Mouse (Mus musculus) heart, embryonic 13.5 days (tissue): ENCODE results near the gene Kif3c. TPM values are rescaled to one million over a fixed set of nuclear protein-coding genes. Genes with fewer than 3 reads are reported as not detected.
A peak's percentile ranks its signal among the peaks of the same experiment; 100 is the strongest.

Source experiments
- ATAC-seq: fragments of 200-750 bp; cut with Nextera tagmentation; 2 replicates; pipeline ENCODE4 v1.8.0; 2017; ENCODE audit warnings: moderate TSS enrichment; ENCODE audit not compliant: insufficient number of reproducible peaks, low FRiP score, low TSS enrichment; ENCODE audit errors: extremely low read depth
- H3K27ac ChIP-seq: fragments of 300-500 bp; sonication (generic); replicated peaks from 2 replicates; pipeline ENCODE4 v1.5.1; 2015; ENCODE audit warnings: moderate library complexity, mild to moderate bottlenecking, inconsistent platforms
- H3K27me3 ChIP-seq: fragments of 300-500 bp; sonication (generic); replicated peaks from 2 replicates; pipeline ENCODE4 v1.6.1; 2015; ENCODE audit warnings: mild to moderate bottlenecking, inconsistent platforms
- H3K36me3 ChIP-seq: fragments of 300-500 bp; sonication (generic); 2 replicates; pipeline ENCODE4 v1.6.1; 2015; ENCODE audit warnings: mild to moderate bottlenecking, inconsistent platforms
- H3K4me1 ChIP-seq: fragments of 300-500 bp; sonication (generic); 2 replicates; pipeline ENCODE4 v1.6.1; 2015; ENCODE audit warnings: inconsistent platforms
- H3K4me2 ChIP-seq: fragments of 300-500 bp; sonication (generic); 2 replicates; pipeline ENCODE4 v1.6.1; 2015; ENCODE audit warnings: inconsistent platforms, mild to moderate bottlenecking, moderate library complexity
- H3K4me3 ChIP-seq: fragments of 300-500 bp; sonication (generic); 2 replicates; pipeline ENCODE4 v1.5.1; 2015; ENCODE audit warnings: moderate library complexity, mild to moderate bottlenecking, inconsistent platforms
- H3K9ac ChIP-seq: fragments of 300-500 bp; sonication (generic); 2 replicates; pipeline ENCODE4 v1.6.1; 2015; ENCODE audit warnings: inconsistent platforms, mild to moderate bottlenecking, moderate library complexity
- H3K9me3 ChIP-seq: fragments of 300-500 bp; sonication (generic); 2 replicates; pipeline ENCODE4 v1.6.1; 2016; ENCODE audit warnings: inconsistent platforms
- WGBS: fragments of 180-500 bp; shearing (Covaris S2); methylation state at CpG from one replicate; pipeline ENCODE4 v1.1.7; 2015; ENCODE audit warnings: mixed read lengths; 5-methylcytosine and 5-hydroxymethylcytosine counted together
- polyA plus RNA-seq: library from polyadenylated mRNA; unstranded; fragments of >200 nt; fragmentation: Nextera tagmentation; extraction: Ambion mirVana; gene quantifications from 2 replicates; pipeline ENCODE4 v1.2.1, GENCODE M21; 2015

The Kif3c gene
- polyA plus RNA-seq, 1 experiment from 2014 or later = 5.6 TPM

DNA sequence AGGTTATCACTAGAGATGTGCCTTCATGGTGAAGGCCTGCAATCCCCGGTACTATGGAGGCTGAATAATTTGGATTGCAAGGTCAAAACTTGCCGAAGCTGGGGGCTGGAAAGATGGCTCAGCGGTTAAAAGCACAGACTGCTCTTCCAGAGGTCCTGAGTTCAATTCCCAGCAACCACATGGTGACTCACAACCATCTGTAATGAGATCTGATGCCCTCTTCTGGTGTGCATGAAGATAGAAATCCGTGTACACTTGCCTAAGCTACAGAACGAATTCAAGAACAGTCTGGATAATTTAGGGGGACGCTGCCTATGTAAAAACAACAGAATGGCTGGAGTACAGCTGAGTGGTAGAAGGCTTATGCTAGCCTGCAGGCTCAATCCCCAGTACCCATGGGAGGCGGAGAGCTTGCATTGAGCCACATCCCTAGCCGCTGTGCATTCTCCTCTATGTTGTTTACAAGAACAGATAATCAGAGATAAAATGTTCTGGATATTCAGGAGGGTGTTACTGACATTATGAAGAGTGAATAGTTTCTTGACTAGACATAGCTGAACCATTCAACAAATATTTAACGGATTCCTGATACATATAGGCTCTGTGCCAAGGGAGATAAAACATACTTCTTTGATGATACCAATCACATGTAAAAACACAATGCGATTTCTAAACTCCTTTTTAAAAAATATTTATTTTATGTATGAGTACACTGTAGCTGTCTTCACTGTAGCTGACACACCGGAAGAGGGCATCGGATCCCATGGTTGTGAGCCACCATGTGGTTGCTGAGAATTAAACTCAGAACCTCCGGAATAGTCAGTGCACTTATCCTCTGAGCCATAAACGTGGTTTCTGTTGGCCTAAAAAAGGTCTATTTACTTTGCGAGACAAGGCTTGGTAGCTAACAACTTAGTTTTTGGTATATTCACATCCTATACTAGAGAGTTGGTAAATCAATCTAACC lies 60.7 kb downstream of the Kif3c start:
- Histone ChIP-seq H3K4me2 (peak overlapping the region; percentile 75), H3K9me3 (no peaks in the 10 kb centered on the region), H3K36me3 (peaks cover 23% of the 10 kb centered on the region), H3K4me3 (peak overlapping the region; percentile 83), H3K27me3 (no peaks in the 10 kb centered on the region), H3K27ac (peak overlapping the region; percentile 99), H3K9ac (peak overlapping the region; percentile 74), H3K4me1 (peaks cover 44% of the 10 kb centered on the region)
- no peak for ATAC-seq
- WGBS = 37% methylated on average over 15 of the region's 15 CpGs

- under 1% methylated on average over 53 of the region's 53 CpGs for WGBS
- H3K9ac ChIP-seq = peak within 1 kb of the TSS; percentile 98
- H3K36me3 ChIP-seq = peaks cover 17% of the 10 kb centered on the region
- peak within 1 kb of the TSS; percentile 83 for H3K4me3 ChIP-seq
- H3K9me3 ChIP-seq = no peaks in the 10 kb centered on the region
- no peaks in the 10 kb centered on the region for H3K27me3 ChIP-seq
- H3K4me1 ChIP-seq = peaks cover 47% of the 10 kb centered on the region
- ATAC-seq = peak; percentile 93
- peak within 1 kb of the TSS; percentile 99 for H3K27ac ChIP-seq
- H3K4me2 ChIP-seq = peak within 1 kb of the TSS; percentile 75
Observed at GRCm38 (mm10) chr12:3426530-3427034, 61.6 kb downstream of the Kif3c start, which contains the start of gene Asxl2. TSS of gene Asxl2 (plus strand) at chr12:3426857.

DNA sequence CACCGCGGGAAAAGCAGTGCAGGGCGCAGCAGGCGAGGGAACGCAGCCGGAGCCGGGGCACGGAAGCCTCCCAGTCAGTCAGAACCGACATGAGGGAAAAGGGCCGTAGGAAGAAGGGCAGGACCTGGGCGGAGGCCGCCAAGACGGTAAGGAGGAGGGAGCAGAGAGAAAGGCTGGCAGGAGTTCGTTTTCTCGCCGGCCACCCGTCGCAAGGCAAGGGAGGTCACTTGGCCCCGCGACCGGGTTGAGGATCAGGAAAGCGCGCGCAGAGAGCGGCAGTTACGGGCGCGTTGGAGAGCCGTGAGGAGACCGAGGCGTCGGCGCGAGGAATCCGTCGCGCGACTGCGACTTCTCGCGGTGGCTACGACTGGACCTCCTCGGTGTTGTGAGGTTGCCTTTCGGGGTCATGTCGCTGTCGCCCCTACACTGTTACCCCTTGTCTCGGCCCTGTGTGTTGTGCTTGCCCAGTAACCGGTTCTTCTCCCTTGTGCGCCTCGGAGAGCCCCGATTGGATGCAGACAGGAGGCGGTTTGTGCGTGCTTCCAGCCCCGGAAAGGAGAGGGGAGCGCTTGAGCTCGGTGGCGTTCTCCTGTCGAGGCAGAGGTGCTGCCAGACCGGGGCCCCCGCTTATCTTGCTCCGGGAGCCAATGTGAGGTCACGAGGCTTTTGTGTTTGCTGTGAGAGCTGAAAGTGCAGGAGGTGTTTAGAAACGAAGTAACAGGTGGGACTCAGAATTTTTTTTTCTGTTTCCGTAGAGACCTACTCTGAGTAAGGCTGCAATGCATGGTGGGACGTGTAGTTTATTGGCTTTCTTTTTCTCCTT lies 62.3 kb downstream of the Kif3c start:
- peaks cover 50% of the 10 kb centered on the region for H3K4me1 ChIP-seq
- peak overlapping the region; percentile 75 for H3K4me2 ChIP-seq
- peak overlapping the region; percentile 98 for H3K9ac ChIP-seq
- under 1% methylated on average over 65 of the region's 65 CpGs for WGBS
- no peaks in the 10 kb centered on the region for H3K27me3 ChIP-seq
- peak; percentile 25; the same call in 1 of the 2 replicates for ATAC-seq
- no peaks in the 10 kb centered on the region for H3K9me3 ChIP-seq
- H3K4me3 ChIP-seq = peak overlapping the region; percentile 83
- peaks cover 12% of the 10 kb centered on the region for H3K36me3 ChIP-seq
- peak overlapping the region; percentile 99 for H3K27ac ChIP-seq

DNA sequence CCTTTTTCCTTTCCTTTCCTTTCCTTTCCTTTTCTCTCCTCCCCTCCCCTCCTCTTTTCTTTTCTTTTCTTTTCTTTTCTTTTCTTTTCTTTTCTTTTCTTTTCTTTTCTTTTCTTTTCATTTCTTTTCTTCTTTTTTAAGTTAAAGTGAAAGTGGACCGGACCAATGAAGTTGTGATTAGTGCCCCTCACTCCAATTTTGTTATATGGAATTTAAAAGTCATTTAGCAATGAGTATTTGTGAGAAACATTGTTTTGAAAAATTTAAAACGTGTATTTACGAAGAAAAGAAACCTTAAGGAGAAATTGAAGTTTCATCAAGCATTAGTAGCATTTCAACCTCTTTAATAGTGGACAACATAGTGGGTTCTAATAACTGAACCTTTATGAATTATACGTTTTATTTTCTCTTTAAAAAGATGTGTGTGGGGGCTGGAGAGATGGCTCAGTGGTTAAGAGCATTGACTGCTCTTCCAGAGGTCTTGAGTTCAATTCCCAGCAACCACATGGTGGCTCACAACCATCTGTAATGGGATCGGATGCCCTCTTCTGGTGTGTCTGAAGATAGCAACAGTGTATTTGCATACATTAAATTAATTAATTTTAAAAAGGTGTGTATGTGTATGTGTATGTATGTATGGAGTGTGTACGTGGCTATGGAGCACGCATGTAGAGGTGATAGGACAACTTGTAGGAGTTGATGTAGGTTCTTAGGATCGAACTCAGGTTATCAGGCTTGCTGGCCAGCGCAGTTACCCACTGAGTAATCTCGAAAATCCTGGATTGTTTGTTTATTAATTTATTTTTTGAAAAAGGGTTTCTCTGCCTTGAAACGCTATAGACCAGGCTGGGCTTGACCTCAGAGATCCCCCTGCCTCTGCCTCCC lies 63.2 kb downstream of the Kif3c start:
- no peak for ATAC-seq
- H3K27me3 ChIP-seq = no peaks in the 10 kb centered on the region
- no peaks in the 10 kb centered on the region for H3K9me3 ChIP-seq
- H3K27ac ChIP-seq = peak overlapping the region; percentile 99
- H3K4me1 ChIP-seq = peaks cover 45% of the 10 kb centered on the region
- 62% methylated on average over 11 of the region's 11 CpGs for WGBS
- H3K36me3 ChIP-seq = peaks cover 5% of the 10 kb centered on the region; the same call in 1 of the 2 replicates
- peak overlapping the region; percentile 98 for H3K9ac ChIP-seq
- H3K4me2 ChIP-seq = peak overlapping the region; percentile 75
- H3K4me3 ChIP-seq = peak overlapping the region; percentile 83

DNA sequence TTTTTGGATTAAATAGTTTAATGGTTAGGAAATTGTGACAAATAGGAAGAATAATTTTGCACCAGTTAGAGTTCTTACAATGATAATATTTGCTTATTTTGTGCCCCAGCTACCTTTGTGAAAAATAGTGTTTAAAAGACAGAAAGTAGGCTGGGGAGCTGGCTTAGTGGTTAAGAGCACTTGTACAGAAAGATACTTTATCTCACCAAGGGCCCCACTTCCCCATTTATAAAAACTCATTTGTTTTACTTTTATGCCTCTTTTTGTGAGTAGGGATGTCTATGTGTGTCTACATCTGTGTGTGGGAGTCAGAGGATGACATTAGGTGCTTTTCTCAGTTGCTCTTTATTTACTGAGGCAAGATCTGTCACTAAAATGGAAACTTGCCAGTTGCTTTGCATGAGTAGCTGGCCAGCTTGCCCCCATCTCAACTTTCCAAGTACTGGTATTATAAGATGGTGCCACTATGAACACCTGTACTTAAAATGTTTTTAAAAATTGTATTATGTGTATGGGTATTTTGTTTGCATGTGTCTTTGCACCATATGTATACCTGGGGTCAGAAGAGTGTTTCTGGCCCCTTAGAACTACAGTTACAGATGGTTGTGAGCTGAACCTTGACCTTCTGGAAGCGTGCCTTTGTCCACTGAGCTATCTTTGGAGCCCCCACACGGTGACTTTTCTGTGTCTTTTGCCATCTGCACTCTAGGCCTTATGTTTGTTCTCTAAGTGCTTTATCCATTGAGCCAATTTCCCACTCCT lies 64.9 kb downstream of the Kif3c start:
- Histone ChIP-seq H3K4me3 (no peak overlapping the region), H3K36me3 (peaks cover 15% of the 10 kb centered on the region; the same call in 1 of the 2 replicates), H3K9me3 (no peaks in the 10 kb centered on the region), H3K4me2 (no peak overlapping the region), H3K4me1 (peaks cover 36% of the 10 kb centered on the region), H3K27me3 (no peaks in the 10 kb centered on the region), H3K27ac (no peak overlapping the region), H3K9ac (no peak overlapping the region)
- WGBS = 71% methylated on average over 2 of the region's 2 CpGs
- no peak for ATAC-seq

DNA sequence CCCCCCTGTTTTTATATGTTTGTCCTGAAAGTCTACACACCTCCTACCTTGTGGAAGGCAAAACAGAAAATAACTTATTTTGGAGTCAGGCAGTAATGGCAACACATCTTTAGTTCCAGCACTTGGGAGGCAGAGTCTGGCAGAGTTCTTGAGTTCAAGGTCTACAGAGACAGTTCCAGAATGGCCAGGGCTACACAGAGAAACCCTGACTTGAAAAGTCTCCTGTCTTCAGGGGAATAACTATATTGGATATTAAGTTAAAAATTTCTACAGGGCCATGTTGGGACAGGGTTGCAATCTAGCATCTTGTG lies 65.5 kb downstream of the Kif3c start:
- Histone ChIP-seq H3K36me3 (peaks cover 15% of the 10 kb centered on the region; the same call in 1 of the 2 replicates), H3K9ac (no peak overlapping the region), H3K4me1 (peaks cover 32% of the 10 kb centered on the region), H3K4me3 (no peak overlapping the region), H3K27ac (no peak overlapping the region), H3K4me2 (no peak overlapping the region), H3K27me3 (no peaks in the 10 kb centered on the region), H3K9me3 (no peaks in the 10 kb centered on the region)
- ATAC-seq = no peak

- Histone ChIP-seq H3K4me2 (no peak overlapping the region), H3K9ac (no peak overlapping the region)
- ATAC-seq = no peak
Observed at GRCm38 (mm10) chr12:3430985-3431384, 66.1 kb downstream of the Kif3c start.

DNA sequence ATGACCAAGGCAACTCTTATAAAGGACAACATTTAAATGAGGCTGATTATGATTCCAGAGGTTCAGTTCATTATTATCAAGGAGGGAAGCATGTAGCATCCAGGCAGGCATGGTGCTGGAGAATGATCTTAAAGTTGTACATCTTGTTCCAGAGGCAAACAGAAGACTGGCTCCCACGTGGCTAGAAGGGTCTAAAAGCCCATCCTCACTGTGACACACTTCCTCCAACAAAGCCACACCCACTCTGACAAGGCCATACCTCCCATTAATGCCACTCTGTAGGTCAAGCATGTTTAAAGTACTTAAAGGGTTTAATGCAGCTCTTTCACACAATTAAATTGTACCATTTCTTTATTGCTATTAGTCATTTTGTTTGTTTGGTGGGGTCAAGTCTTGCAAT lies 68.8 kb downstream of the Kif3c start:
- 67% methylated on average over 1 of the region's 1 CpGs for WGBS
- H3K36me3 ChIP-seq = peaks cover 19% of the 10 kb centered on the region
- H3K4me2 ChIP-seq = no peak overlapping the region
- peaks cover 23% of the 10 kb centered on the region for H3K4me1 ChIP-seq
- no peaks in the 10 kb centered on the region for H3K9me3 ChIP-seq
- H3K9ac ChIP-seq = no peak overlapping the region
- H3K4me3 ChIP-seq = no peak overlapping the region
- no peak for ATAC-seq
- no peaks in the 10 kb centered on the region for H3K27me3 ChIP-seq
- H3K27ac ChIP-seq = no peak overlapping the region

More at GRCm38 (mm10) chr12:3430985-3431384, 66.1 kb downstream of the Kif3c start:
- H3K4me3 ChIP-seq = no peak overlapping the region
- H3K27ac ChIP-seq = no peak overlapping the region
- no peaks in the 10 kb centered on the region for H3K27me3 ChIP-seq
- no peaks in the 10 kb centered on the region for H3K9me3 ChIP-seq
- peaks cover 29% of the 10 kb centered on the region for H3K4me1 ChIP-seq
- peaks cover 15% of the 10 kb centered on the region; the same call in 1 of the 2 replicates for H3K36me3 ChIP-seq

DNA sequence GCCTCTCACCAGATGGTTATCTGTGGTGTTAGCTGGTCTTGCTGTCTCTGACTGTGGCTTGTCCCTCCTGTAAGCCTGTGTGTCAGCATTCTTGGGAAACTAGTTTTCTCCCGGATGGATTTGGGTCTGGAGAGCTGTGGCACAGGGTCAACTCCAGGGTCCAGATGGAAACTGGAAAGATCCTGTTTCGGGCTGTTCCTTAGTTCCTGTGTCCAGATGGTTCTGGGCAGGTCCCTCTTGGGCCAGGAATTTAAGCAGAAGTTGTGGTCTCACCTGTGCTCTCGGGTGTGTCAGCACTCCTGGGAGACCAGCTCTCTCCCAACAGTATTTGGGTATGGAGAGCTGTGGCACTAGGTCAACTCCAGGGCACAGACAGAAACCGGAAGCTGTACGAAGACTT lies 71.5 kb downstream of the Kif3c start:
- Histone ChIP-seq H3K4me1 (peaks cover 13% of the 10 kb centered on the region), H3K4me2 (no peak overlapping the region), H3K4me3 (no peak overlapping the region), H3K9ac (no peak overlapping the region), H3K9me3 (no peaks in the 10 kb centered on the region), H3K27ac (no peak overlapping the region), H3K36me3 (peaks cover 17% of the 10 kb centered on the region), H3K27me3 (no peaks in the 10 kb centered on the region)
- 90% methylated on average over 5 of the region's 5 CpGs for WGBS
- ATAC-seq = no peak

DNA sequence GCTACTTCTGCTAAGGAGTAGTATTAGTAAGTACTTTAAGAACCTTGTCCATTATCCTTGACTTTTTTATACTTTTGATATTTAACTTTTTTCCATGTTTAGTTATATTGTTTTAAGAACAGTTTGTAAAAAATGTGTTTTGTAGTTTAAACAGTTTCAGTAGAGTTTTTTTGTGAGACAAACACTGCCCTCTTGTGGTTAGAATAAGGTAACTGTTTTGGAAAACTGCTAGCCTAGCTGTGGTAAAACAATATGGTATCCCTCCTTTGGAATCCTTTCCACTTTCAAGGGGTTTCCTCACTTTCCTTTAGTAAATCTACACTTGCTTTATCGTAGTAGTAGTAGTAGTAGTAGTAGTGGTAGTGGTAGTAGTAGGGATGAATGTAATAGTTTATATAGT lies 72.9 kb downstream of the Kif3c start:
- Histone ChIP-seq H3K9ac (no peak overlapping the region), H3K4me3 (no peak overlapping the region), H3K4me2 (no peak overlapping the region), H3K36me3 (peaks cover 18% of the 10 kb centered on the region), H3K9me3 (no peaks in the 10 kb centered on the region), H3K4me1 (peaks cover 13% of the 10 kb centered on the region), H3K27me3 (no peaks in the 10 kb centered on the region), H3K27ac (no peak overlapping the region)
- no peak for ATAC-seq
- 92% methylated on average over 1 of the region's 1 CpGs for WGBS
